Mouse (Mus musculus): ENCODE results near the gene Orc1.
A peak's percentile ranks its signal among the peaks of the same experiment; 100 is the strongest.

The Orc1 gene

DNA sequence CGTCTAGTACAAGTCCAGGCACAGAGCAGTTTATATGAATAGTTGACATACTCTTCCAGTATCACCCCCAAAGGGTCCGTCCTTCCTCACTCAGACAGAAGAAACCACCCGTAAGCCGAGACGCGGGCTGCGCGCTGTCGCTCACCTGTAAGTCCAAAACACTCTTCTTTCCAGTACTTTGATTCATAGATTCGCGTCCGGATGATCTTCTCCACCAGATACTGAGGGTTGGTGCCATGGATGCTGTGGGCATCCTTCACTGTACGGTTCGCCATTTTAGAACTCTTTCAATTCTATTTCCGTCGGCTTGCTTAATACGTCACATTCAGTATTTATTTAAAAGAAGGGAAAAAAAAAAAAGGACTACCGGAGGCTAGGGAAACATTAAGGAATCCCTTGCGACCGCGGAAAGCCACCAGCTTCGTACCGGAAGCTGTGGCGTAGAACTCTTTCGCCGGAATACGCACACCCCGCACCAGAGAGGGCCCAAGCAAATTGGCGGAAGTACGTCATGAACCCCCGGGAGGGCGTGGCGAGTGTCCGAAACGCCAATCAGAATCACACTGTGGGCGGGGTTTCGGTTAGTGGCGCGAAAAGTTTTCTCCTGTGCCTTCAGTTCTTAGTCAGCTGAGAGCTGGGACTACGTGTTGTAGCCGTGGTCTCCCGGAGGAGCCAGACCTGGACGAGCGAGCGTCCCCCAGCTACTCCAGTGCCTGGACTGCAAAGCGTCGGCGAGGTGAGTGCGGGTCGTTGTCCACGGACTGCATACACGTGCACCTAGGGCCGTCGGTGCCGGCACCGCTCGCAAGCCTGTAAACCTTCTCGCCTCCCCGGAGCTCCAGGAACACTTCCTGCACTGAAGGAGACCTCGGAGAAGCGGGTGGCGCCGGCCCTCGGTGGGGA lies at the start of gene Orc1, which contains the start of gene Prpf38a:
Gene Orc1, plus strand, starts transcription at position 584 of the 903 bp plus-strand sequence.
Gene Prpf38a, minus strand, starts transcription at position 497 of the 903 bp plus-strand sequence.
- no peak for TF ChIP-seq GATA4 (IDR thresholded peaks at IDR 0.05; ENCODE audit: insufficient replicate concordance, low read length)

DNA sequence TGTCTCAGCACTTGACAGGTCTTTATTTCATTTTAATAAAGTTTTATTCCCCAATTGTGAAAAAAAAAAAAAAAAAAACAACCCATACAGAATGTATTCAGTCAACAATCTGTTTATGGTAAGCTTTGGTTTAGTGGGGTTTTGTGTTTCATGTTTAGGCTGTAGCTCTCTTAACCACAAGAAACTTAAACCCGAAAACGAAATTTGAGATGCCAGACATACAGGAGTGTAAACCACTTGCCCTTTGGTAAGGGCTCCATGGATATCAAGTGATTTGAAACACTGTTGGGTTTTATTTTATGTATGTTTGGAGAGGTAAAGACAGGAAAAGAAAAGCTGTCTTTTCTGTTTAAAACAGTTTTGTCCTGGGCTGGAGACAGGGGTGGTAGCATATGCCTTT lies 39.5 kb upstream of the Orc1 start:
- no peak for TF ChIP-seq GATA4 (IDR thresholded peaks at IDR 0.05; ENCODE audit: insufficient replicate concordance, low read length)

DNA sequence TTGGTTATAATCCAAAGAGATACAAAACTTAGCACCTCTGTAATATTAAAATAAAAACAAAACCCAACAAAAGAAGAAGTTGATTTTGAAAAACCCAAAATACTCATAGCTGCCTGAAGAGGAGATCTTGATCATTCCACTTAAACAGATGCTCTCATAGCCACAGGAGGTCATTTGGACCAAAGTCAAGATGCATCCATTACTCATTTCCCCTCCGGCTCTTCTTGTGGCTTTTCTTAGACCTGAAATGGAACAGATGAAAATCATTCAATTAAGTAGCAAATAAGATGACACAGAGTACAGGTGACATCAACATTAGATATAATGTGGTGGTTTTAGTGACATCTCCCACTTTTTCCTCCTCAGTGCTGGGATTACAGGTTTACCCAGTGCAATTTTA lies 14.2 kb upstream of the Orc1 start:
- no peak for TF ChIP-seq GATA4 (IDR thresholded peaks at IDR 0.05; ENCODE audit: insufficient replicate concordance, low read length)

DNA sequence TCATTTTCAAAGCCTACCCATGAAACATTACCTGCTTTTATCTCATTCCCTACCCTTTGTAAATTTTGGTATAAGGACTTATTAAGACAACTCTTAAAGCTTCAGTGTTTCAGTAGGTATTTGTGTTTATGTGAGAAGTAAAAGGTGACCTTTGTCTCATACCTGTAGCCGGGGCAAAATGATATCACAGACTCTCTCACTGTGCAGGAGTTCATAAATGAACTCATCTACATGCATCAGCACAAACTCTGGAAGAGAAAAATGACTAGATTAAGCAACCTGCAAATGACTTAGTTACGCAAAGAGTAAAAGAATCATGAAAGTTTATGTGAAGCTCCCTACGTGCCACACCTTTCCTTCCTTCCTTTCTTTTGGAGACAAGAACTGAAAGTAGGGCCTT lies 6.6 kb upstream of the Orc1 start:
- TF ChIP-seq GATA4 (IDR thresholded peaks at IDR 0.05; ENCODE audit: insufficient replicate concordance, low read length) = no peak

DNA sequence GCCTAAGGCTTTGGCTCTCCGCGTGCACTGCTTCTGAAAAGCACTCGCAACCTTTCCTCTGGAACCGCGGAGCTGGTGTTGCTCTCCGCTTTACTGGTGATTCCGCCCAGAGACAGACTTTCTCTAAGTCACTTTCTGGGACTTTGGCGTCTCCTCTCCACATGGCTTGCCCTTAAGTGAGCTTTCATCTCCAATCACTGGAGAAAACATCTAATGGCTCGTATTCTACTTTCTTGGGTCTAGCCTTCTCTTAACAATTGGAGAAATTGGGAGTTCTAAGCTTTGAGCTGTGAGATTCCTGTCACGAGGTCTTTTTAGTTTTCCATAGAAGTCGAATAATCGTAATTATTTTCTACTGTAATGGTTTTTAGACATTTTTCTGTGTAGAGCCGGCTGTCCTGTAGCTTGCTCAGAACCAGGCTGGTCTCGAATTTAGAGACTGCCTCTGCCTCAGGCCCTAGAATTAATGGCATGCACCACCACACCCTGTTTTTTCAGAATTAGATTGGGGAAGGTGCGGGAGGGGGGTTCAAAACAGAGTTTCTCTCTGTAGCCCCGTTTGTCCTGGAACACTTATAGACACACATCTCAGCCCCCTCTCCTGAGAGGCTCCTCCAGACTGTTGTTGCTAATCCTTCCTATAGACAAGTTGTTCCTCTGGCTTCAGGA lies 654 bp downstream of the Orc1 start:
- TF ChIP-seq GATA4 (IDR thresholded peaks at IDR 0.05; ENCODE audit: insufficient replicate concordance, low read length) = no peak

DNA sequence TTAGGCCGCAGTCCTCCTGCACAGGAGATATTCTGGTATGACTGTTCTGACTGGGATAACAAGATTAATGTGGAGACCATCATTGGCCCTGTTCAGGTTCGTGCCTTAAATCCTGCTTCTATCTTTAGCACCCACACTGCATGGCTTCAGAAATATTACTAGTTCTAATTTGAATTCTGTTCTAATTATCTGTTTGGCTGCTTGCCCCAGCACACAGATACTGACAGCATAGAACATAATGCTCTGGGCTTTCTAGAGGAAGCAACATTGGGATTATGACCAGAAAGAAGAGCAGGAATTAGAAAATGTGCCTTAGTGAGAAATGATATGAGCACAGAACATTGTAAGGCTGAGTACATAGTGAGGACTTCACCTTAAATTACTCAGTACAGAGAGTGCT lies 14.2 kb downstream of the Orc1 start:
- TF ChIP-seq GATA4 (IDR thresholded peaks at IDR 0.05; ENCODE audit: insufficient replicate concordance, low read length) = no peak

DNA sequence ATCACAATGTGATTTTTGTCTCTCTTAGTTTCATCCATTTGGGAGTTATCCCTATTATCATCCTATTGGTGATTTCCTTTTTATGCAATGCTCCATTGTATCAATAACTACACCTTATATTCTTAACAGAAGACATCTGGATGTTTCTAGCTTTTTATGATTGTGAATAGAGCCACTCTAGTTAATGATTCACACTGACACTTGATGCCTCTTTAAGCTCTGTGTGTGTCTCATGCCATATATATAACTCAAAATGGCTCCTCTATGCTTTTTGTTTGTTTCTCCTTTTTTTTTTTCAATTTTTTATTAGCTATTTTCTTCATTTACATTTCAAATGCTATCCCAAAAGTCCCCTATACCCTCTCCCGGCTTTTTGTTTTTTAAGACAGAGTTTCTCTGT lies 16.6 kb downstream of the Orc1 start:
- no peak for TF ChIP-seq GATA4 (IDR thresholded peaks at IDR 0.05; ENCODE audit: insufficient replicate concordance, low read length)

DNA sequence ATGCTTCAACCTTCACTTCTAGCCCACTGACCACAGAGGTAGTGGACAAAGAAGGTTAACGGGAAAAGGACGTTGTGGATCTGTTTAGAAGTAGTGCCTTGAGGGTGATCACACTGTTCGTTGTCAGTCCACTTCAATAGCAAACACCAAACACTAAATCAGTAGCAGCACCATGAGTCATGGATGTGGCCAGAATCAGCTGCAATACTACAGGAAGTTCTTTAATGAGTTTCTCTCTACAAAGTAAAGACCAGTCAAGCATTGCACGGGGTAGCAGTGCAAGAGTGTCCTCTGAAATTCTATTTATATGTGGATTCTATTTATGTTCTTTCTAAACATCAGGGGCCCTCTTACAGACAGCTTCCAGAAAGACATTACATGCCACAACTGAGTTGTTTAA lies 19.1 kb downstream of the Orc1 start:
- no peak for TF ChIP-seq GATA4 (IDR thresholded peaks at IDR 0.05; ENCODE audit: insufficient replicate concordance, low read length)

DNA sequence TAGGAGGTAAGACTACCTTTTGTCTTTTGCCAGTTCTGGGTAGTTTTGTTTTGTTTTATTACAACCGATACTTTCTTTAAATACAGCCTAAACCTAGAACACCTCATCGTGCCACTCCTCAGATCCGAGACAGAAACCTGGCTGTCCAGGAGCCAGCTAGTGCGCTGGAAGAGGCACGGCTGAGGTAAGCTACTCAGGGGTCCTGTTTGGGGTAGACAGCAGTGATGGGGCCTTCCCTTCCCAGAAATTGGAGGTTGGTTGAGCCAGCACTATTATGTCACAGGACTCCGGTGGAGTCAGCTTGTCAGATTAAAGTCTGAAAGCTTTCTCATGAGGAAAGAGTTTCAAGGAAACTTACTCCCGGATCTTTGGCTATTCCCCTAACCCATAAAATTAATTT lies 22.6 kb downstream of the Orc1 start:
- TF ChIP-seq GATA4 (IDR thresholded peaks at IDR 0.05; ENCODE audit: insufficient replicate concordance, low read length) = no peak

DNA sequence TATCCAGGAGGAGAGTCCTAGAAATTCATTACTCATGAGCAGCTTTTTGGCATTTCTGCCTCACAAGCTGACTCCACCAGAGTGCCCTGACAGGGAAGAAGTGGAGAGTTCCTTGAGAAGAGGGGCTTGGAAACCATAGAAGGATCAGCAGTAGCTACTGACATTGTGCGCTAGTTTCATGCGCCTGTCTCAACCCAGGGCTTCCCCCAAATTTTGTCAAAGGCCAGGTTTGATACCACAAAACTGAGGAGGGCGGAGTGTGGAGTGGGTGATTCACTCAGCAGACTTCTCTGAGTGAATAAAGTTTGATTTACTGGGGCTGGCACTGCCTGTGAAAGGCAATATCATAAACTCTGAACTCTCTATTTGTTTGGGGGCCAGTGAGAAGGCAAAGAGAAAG lies 29.4 kb downstream of the Orc1 start:
- no peak for TF ChIP-seq GATA4 (IDR thresholded peaks at IDR 0.05; ENCODE audit: insufficient replicate concordance, low read length)

DNA sequence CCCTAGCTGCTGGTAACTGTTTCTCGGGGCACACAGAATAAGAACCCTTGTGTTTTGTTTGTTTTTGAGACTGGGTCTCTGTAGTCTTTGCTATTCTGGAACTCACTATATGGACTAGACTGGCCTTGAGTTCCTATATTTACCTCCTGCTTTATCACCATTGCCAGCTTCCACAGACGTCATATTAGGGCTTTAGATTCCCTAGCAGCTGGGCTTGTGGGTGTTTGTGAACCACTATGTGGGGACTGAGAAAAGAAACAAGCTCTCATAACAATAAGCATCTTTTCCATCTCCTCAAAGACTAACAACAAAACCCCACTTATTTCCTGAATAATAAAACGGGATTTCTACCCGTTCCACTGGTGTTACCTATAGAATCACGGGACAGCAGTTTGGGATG lies 31.7 kb downstream of the Orc1 start:
- no peak for TF ChIP-seq GATA4 (IDR thresholded peaks at IDR 0.05; ENCODE audit: insufficient replicate concordance, low read length)

DNA sequence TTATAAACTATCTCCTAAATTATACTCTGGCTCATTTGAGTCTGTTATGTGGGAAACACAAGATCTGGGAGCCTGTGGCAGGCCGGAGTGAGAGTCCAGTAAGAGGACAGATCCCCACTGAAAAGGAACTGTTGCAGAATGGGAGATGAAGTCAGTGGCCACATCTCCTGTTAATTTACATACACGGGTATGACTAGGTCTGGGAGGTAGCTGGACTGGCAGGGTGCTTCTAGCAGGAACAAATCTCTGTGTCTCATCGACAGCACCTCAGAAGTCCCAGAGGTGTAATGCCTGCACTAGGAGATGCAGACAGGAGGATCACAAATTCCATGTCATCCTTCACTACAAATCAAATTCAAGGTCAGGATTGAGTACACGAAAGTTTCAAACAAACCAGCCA lies 39.4 kb downstream of the Orc1 start:
- no peak for TF ChIP-seq GATA4 (IDR thresholded peaks at IDR 0.05; ENCODE audit: insufficient replicate concordance, low read length)

DNA sequence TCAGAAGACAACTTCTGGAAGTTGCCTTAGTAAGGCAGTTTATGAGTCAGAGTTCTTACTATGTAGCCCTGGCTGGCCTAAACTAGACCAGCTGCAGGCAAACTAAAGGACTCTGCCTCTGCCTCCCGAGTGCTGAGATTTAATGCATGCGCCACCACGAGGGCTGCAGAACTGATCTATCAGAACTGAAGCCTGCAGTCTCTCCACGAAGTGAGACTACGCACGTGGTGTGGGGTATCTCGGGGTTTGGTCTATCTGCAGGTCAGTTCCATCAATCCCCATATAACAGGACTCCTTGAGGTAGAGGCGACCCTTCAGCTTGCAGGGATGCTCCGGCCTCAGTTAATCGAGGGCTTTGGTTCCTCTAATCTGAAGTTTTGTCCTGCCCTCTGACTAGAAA lies 39.9 kb downstream of the Orc1 start:
- no peak for TF ChIP-seq GATA4 (IDR thresholded peaks at IDR 0.05; ENCODE audit: insufficient replicate concordance, low read length)

DNA sequence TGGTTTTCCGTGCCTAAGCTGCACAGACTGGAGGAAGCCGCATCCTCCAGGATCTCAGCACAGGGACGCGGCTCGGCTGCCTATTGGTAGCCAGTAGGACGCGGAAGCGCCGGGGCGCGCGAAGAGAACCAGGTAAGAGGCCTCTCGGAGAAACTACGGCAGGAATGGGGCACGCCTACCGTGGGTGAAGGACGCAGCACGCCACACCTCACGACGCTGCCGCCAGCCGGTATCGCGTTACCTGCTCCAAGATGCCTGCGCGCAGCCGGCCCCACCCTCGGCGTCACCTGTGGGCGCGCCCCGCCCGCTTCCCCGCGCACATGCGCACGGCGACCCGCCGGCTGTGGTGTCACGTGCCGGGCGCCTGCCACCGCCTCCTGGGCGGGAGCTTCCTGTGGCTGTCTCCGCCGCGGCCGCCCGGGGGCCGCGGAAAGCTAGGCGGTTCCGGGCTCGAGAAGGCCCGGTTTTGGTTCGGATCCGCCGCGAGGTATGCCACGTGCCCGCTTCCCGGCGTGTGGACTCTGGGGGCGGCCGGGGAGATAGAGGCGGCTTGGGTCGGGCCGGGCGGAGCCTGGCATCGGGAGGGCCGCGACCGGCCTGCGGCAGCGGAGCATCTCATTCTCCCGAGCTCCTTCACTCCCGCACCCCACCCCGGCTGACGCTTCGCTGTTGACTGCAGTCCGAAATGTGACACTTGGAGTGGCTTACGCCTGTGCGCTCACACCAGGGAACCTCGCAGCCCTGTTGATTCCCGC lies 40.5 kb downstream of the Orc1 start, which contains the start of gene Cc2d1b:
Gene Cc2d1b, plus strand, starts transcription at position 354 of the 755 bp plus-strand sequence.
- peak; percentile 16; the same call in 1 of the 2 replicates for TF ChIP-seq GATA4 (IDR thresholded peaks at IDR 0.05; ENCODE audit: insufficient replicate concordance, low read length)

DNA sequence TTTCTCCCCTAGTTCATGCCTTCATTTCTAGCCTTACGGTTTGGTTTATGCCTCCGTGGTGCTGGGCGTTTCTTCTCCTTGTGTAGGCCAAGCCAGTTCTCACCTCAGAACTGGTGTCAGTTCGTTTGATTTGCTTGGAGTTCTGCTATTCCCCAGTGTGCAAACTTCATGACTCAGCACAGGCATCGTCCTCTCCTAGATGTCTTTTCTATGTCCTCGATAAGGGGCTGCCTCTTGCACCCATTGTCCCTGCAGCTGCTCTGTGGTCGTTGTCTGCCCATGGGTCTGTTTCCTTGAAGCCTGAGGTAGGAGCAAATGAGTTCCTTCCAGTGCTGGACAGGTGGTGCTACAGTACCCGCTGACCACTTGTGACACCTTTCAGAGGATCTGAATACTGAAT lies 41.3 kb downstream of the Orc1 start:
- no peak for TF ChIP-seq GATA4 (IDR thresholded peaks at IDR 0.05; ENCODE audit: insufficient replicate concordance, low read length)
